8 mouse cellular contexts compared by ENCODE assay signal in genomic region chr11:63951831-63952631, GRCm38 (mm10). TPM values are rescaled to one million over a fixed set of nuclear protein-coding genes. Genes with fewer than 3 reads are reported as not detected.
DNase-seq lines count a peak whose midpoint lies in the region; ATAC-seq and TF ChIP-seq lines count a peak whose summit lies in the region.

No protein-coding gene starts in this region.

- H3K4me1 ChIP-seq in embryonic facial prominence, embryonic 11.5 days (ENCODE audit: control insufficient read depth, insufficient read depth, low read length): no peaks in the 10 kb centered on the region
- 0 out of 2 replicates have a peak, but pooled peaks cover 3% of the 10 kb centered on the region for H3K4me1 ChIP-seq in lung, postnatal 0 days (ENCODE audit: insufficient read depth, low read depth, low read length)

- peak overlapping the region; percentile 21 for H3K4me3 ChIP-seq in embryonic facial prominence, embryonic 11.5 days (ENCODE audit: low read depth, low read length)
- H3K4me3 ChIP-seq in lung, postnatal 0 days (ENCODE audit: low read depth, low read length): no peak overlapping the region

- no peaks in the 10 kb centered on the region for H3K9me3 ChIP-seq in embryonic facial prominence, embryonic 11.5 days (replicated peaks; ENCODE audit: control insufficient read depth, low read length)
- no peaks in the 10 kb centered on the region for H3K9me3 ChIP-seq in lung, postnatal 0 days (ENCODE audit: low read length)

- H3K27me3 ChIP-seq in embryonic facial prominence, embryonic 11.5 days (ENCODE audit: control insufficient read depth, insufficient read depth, low read length): no peaks in the 10 kb centered on the region
- no peaks in the 10 kb centered on the region for H3K27me3 ChIP-seq in lung, postnatal 0 days (replicated peaks; ENCODE audit: insufficient read depth, low read length)

- no peak for TF ChIP-seq CTCF in lung, postnatal 0 days (IDR thresholded peaks at IDR 0.05)

- H3K36me3 ChIP-seq in embryonic facial prominence, embryonic 11.5 days (replicated peaks; ENCODE audit: control insufficient read depth, insufficient read depth, low read depth, low read length): no peaks in the 10 kb centered on the region
- H3K36me3 ChIP-seq in lung, postnatal 0 days (ENCODE audit: insufficient read depth, low read length): no peaks in the 10 kb centered on the region

- peak; percentile 56; the same call in 1 of the 2 replicates for ATAC-seq in embryonic facial prominence, embryonic 11.5 days (replicated peaks; ENCODE audit: insufficient number of reproducible peaks, low FRiP score, low TSS enrichment, low read depth)
- peak; percentile 84 for ATAC-seq in lung, postnatal 0 days

- WGBS in embryonic facial prominence, embryonic 11.5 days: 6% methylated on average over 16 of the region's 19 CpGs
- 3% methylated on average over 19 of the region's 19 CpGs for WGBS in lung, postnatal 0 days

- no peak overlapping the region for H3K27ac ChIP-seq in embryonic facial prominence, embryonic 11.5 days (replicated peaks; ENCODE audit: low read depth, low read length)
- no peak overlapping the region for H3K27ac ChIP-seq in lung, postnatal 0 days (ENCODE audit: low read length)

- DNase-seq in layer of hippocampus, postnatal 10 days (ENCODE audit: low spot score in 2 of 2): peak; percentile 13 to 23
- no peak for DNase-seq in layer of hippocampus, adult 9-10 months (ENCODE audit: low spot score)
- peak; percentile 75 for DNase-seq in embryonic facial prominence, embryonic 11.5 days (ENCODE audit: low spot score)
- DNase-seq in heart, adult 9 months (ENCODE audit: low spot score in 2 of 2): peak; percentile 63 to 67
- DNase-seq in kidney, adult 9 months: peak; percentile 22
- peak; percentile 78 for DNase-seq in lung, postnatal 0 days (ENCODE audit: low spot score)
- DNase-seq in retina, postnatal 1 day: peak; percentile 81
- DNase-seq in layer of hippocampus, postnatal 14 days (ENCODE audit: low spot score in 2 of 2): no peak

- H3K9ac ChIP-seq in embryonic facial prominence, embryonic 11.5 days (replicated peaks; ENCODE audit: low read length): no peak overlapping the region; the same call in 1 of the 2 replicates
- H3K9ac ChIP-seq in lung, postnatal 0 days (replicated peaks; ENCODE audit: low read depth): no peak overlapping the region

- H3K4me2 ChIP-seq in embryonic facial prominence, embryonic 11.5 days (ENCODE audit: low read depth, low read length): peak overlapping the region; percentile 5
- H3K4me2 ChIP-seq in lung, postnatal 0 days (replicated peaks; ENCODE audit: low read depth, low read length): peak overlapping the region; percentile 41

- TF ChIP-seq EP300 in lung, postnatal 0 days (IDR thresholded peaks at IDR 0.05): no peak

RNA-seq across cellular contexts. Expression of gene Hs3st3b1, which starts 29.9 kb away (rescaled TPM):
- total RNA-seq in layer of hippocampus, postnatal 10 days (2021): under 1 TPM; 0.39 to 0.74 TPM
- 14.7 and 15.2 TPM in 2 replicates for polyA plus RNA-seq in embryonic facial prominence, embryonic 11.5 days (2014; fragmentation: Nextera tagmentation; extraction: Ambion mirVana)
- polyA plus RNA-seq in lung, postnatal 0 days (2015; fragmentation: Nextera tagmentation; extraction: Ambion mirVana): 0.63 and 0.76 TPM in 2 replicates
- under 1 TPM; 0.48 to 0.62 TPM for total RNA-seq in layer of hippocampus, postnatal 14 days (2021)

Comparison
In these comparisons a context has a peak if more than half of its experiments do, and no peak if none do; other contexts are left out.
1. DNase-seq: peak in layer of hippocampus, postnatal 10 days (2 of 2), embryonic facial prominence, embryonic 11.5 days (single experiment), heart, adult 9 months (2 of 2), kidney, adult 9 months (single experiment), lung, postnatal 0 days (single experiment) and retina, postnatal 1 day (single experiment); none in layer of hippocampus, adult 9-10 months (single experiment) and layer of hippocampus, postnatal 14 days (0 of 2).